Mouse (Mus musculus): Measurements from ENCODE around the gene Hoxb2. TPM values are rescaled to one million over a fixed set of nuclear protein-coding genes. Genes with fewer than 3 reads are reported as not detected.

Gene Hoxb2
- polyA plus RNA-seq, 1 experiment: not detected

DNA sequence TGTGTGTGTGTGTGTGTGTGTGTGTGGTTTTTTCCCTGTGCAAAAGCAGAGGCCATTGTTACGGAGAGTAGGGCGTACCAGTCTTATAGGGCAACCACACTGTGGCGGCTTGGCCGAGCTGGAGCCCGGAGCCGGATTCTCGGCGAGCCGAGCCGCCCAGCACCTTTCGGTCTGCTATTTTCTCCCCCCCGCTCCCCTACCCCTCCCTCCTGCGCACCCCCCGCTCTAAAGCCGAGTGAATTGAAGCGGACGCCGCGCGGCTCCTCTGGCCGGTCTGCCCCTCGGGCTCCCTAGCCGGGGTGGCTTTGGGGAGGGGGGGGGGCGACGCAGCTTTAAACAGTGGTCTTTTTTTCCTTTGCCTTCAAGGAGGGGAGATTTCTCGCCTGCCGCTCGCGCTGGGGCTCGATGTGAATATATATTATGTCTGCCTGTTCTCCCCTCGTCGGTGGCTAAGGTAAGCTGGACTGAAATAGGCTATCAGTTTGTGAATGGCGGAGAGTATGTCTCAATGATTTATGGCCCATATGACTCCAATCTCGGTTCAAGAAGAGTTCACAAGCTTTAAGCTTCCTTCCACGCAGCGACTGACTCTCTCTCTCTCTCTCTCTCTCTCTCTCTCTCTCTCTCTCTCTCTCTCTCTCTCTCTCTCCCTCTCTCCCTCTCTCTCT, 9.5 kb upstream of the Hoxb2 start:
- TF ChIP-seq GATA1 (IDR thresholded peaks at IDR 0.05; ENCODE audit: low read length): no peak

DNA sequence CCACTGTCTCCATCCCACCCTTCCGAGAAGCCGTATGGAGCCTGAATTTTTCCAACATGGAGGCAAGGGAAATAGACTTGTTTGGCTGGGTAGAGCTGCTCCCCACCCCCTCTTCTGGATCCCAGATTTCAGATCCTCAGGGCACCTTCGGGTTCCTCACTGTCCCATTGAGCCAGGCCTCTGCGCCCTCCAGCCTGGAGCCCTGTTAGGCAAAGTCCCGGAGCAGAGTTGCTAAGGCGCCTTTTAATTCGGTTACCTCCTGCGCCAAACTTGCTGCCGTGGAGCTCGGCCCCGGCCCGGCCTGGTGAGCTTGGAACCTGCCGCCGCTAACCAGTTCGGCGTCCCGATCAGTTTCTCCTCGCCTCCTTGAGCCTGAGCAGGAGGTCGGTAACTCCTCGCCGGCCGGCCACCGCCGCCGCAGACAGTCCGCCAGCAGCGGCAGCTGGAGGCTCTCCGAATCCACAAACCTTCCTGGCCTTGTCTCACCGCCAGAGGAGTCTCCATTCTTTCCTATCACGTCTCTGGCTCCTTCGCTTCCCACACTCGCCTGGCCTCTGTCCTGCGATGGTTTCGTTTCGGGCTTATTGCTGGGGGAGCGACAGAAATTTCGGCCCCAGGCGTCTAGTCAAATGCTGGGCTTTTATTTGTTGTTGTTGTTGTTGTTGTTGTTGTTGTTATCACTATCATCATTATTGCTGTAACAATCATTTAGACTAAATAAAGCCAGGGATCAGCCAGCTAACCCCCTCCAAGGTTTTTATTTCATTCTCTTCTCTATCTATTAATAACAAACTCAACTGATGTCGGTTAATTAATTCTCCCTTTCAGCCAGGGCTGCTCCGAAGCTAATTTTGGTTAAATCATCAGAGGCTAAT, 8.4 kb upstream of the Hoxb2 start:
- TF ChIP-seq GATA1 (IDR thresholded peaks at IDR 0.05; ENCODE audit: low read length): no peak

DNA sequence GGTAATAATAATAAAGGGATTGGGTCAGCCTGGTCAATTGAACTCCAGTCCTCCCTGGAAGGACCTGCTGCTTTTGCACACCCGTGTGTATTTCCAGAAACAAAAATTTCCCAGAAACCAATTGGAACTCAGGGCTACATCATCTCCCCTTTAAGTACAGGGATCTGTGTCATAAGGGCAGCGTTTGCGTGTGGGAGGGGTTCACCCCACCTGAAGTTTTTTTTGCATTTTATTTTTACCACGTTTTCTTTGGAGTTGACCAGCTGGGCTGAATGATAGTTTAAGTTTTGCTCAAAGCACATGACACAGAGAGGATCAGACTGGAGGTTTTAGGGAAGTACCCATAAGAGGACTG, 7.8 kb upstream of the Hoxb2 start:
- no peak for TF ChIP-seq GATA1 (IDR thresholded peaks at IDR 0.05; ENCODE audit: low read length)

DNA sequence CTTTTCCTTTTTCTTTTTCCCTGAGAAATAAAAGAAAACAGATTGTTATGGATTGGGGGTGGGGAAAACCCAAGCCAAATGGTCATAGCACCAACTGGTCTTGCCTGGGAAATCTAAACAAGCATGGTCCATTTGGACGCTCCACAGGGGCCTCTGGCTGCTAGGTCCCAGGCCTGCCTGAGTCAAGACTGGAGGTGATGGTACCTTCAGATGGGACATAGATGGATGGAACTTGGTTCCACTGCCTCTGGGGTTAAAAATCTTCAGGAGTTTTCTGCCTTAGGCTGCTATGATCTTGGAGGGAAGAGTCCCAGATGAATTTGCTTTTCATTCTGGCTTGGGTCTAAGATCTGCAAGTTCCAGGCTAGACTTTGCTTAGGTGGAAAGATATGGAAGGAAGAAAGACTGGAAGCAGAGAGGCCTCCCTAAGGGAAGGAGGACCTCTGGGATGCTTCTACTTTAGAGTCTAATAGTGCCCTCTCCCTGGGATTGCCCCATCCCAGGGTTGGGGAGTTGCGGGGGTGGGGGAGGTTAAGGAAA, 7.0 kb upstream of the Hoxb2 start:
- no peak for TF ChIP-seq GATA1 (IDR thresholded peaks at IDR 0.05; ENCODE audit: low read length)

DNA sequence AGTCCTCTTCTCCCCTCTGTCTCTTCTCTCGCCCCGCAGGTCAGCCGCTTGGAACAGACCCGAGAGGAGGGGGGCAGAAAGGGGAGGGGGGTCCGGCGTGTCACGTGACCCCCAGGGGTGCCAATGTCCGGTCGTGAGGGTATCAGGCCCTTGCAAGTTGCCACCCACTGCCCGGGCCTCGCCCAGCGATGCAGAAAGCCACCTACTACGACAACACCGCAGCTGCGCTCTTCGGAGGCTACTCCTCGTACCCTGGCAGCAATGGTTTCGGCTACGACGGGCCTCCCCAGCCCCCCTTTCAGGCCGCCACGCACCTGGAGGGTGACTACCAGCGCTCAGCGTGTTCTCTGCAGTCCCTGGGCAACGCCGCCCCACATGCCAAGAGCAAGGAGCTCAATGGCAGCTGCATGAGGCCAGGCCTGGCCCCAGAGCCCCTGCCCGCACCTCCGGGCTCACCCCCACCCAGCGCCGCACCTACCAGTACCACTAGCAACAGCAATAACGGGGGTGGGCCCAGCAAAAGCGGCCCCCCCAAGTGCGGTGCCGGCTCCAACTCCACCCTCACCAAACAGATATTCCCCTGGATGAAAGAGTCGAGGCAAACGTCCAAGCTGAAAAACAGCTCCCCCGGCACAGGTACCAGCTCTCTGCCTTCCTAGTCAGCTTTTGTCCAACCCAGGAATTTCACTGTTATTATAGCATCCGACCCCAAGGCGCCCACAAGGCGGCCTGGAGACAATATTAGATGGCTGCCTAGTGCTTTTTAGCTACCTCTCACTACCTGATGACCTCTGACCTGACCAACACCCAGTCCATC, 6.1 kb upstream of the Hoxb2 start:
- no peak for TF ChIP-seq GATA1 (IDR thresholded peaks at IDR 0.05; ENCODE audit: low read length)

DNA sequence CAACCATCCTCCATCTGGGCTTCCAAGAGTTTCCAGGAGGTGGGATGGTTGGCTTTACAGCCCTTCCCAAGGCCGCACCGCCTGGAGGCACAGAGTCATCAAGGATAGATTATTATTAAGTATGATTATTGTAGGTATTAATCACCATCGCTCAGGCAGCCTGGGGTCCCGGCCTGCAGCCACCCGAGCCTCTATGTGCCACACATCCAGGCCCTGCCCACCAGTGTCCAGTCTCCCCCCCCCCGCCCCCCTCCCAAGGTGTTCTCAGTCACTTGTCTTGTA, 5.5 kb upstream of the Hoxb2 start:
- TF ChIP-seq GATA1 (IDR thresholded peaks at IDR 0.05; ENCODE audit: low read length): no peak

DNA sequence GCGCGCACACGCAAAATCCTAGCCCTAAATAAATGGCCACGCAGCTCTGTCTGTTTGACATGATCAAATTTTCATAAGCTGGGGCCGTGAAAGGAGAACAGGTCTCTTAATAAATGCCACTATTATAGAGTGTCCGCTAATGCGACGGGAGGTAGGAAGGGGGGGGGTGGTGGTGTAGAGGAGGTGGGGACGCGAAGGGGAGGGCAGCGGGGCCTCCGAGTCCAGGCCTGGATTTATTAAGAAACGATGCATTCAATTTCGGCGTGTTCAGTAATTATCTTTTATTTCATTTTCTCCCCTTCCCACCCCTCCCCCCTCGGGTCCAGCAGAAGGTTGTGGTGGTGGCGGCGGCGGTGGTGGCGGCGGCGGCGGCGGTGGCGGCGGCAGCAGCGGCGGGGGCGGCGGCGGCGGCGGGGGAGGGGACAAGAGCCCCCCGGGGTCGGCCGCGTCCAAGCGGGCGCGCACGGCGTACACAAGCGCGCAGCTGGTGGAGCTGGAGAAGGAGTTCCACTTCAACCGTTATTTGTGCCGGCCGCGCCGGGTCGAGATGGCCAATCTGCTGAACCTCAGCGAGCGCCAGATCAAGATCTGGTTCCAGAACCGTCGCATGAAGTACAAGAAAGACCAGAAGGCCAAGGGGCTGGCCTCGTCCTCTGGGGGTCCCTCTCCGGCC, 5.0 kb upstream of the Hoxb2 start:
- TF ChIP-seq GATA1 (IDR thresholded peaks at IDR 0.05; ENCODE audit: low read length): no peak

DNA sequence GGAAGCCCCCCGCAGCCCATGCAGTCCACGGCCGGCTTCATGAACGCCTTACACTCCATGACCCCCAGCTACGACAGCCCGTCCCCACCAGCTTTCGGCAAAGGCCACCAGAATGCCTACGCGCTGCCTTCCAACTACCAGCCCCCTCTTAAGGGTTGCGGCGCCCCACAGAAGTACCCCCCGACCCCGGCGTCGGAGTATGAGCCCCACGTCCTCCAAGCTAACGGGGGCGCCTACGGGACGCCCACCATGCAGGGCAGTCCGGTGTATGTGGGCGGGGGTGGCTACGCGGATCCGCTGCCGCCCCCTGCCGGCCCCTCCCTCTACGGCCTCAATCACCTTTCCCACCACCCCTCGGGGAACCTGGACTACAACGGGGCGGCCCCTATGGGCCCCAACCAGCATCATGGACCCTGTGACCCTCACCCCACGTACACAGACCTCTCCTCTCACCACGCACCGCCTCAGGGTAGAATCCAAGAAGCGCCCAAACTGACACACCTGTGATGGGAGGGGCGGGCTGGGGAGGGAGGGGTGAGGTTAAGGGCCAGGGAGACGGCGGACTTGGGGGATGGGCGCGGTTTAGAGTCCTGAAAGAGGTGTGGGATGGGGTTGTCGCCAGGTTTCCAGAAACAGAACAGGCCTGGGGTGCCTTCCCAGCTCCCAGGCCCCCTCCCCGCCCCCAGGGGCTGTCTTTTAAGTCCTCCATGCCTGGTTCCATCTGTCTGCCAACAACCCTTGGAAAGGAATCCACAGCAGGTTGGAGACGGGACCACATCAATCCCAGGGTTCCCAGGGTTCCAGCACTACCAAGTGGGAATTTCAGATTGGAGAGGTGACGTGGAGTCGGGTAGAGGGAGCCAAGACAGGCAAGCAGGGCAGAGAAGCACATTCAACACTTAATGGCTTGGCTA, 4.2 kb upstream of the Hoxb2 start:
- no peak for TF ChIP-seq GATA1 (IDR thresholded peaks at IDR 0.05; ENCODE audit: low read length)

DNA sequence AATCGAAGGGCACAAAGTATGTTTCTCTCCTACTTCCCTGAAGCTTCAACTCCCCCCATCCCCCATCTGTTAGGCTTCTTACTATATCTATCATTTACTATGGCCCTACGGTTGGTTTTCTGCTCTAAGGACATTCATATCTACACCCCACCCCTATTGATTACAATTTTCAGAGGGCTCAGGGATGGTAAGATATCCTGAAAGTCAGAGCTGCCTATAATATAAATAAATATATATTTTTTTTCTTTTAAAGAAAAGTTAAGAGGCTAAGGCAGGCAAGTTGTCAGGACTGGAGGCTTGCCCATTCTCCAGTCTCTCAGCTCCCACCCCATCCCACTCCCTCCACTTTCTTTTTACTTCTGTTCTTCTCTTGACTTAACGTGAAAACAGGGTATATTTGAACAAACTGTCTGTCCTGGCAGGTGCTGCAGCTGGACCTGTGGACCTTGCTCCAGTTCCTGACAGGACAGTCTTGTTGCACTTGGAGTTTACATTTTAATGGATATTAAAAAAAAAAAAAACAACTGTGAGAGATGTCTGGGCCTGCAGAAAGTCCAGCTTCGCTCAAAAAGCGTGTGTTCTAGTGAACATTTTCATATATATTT, 3.3 kb upstream of the Hoxb2 start:
- TF ChIP-seq GATA1 (IDR thresholded peaks at IDR 0.05; ENCODE audit: low read length): no peak

DNA sequence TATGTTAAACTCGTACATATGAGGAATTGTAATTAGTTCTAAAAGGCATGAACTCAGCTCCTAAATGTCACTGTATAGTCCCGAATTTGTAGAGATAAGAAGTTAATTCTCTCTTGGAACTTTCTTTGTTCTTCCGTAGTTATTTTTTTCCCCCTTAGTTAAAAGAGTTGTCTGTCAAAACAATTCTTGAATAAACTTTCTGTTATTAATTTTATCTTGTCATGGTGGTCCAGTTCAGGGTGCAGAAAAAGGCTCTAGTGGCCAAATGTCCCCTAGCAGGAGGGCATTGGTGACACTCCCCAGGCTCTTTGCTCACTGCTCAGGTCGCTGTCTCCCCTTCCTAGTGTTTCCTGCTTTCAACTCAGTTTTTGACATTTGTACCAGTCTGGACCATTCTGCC, 2.6 kb upstream of the Hoxb2 start:
- no peak for TF ChIP-seq GATA1 (IDR thresholded peaks at IDR 0.05; ENCODE audit: low read length)

DNA sequence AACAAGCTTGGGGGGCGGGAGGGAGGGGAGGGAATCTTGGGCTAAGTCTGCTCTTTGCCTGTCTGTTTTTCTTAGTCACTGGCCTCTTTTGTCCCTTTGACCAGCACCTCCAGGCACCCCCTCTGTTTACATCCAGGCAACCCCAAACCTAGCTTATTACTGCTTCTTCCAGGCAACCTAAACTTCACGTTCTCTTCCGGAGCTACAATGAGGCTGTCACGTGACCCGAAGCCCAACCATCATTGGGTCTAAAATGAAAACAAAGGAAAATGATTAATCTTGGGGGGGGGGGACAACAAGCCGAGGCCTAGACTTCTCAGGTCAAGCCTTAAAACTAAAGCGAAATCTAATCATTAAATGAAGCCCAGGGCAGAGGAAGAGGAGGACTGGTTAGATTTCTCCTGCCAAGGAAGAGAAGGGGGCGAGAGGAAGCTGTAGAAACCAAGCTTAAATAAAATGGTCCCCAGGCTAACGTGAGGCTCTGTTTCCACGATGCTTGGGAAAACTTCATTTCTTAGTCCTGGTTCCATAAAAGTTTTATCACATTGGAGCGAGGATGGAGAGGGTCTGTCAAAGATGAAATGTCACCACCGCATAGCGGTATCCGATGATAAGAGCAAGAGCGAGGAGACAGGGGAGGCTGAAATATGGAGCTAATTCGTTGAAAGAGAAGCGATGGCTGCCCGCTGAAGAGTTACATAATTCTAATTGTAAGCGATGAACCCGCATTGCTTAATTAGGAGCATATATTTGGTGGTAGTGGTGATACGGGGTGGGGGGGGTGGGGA, 2.0 kb upstream of the Hoxb2 start:
- no peak for TF ChIP-seq GATA1 (IDR thresholded peaks at IDR 0.05; ENCODE audit: low read length)

DNA sequence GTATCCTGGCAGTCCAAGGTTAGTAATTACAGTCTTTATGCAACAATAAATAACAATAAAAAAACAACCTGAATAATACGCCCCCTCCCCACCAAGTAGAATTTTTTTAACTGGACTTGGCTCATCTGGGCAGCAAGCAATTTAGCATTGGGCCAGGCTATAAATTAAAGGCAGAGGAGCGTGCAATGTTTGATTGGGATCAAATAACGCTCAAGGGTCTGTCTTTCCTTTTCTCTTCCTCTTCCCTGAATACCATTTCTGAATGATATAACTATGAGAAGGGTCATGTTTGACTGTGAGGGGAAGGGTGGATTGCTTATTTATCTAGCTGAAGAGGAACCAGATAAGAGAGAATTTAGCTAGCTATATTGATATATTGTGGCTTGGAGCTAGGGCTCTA, 1.3 kb upstream of the Hoxb2 start:
- TF ChIP-seq GATA1 (IDR thresholded peaks at IDR 0.05; ENCODE audit: low read length): no peak
